Mouse (Mus musculus): Measurements from ENCODE around the gene Bicral.

- TF ChIP-seq CTCF (conservative IDR thresholded peaks at IDR 0.05; ENCODE audit: insufficient read depth, insufficient read length, low read depth, low read length) (no peak), POLR2A (IDR thresholded peaks at IDR 0.05; ENCODE audit: low read depth, low read length) (peak; percentile 72)
Observed at GRCm38 (mm10) chr17:46772404-46773277, 85.6 kb downstream of the Bicral start, which contains the start of gene 2310039H08Rik.
